Mouse (Mus musculus) urinary bladder, postnatal 4 days (tissue): ENCODE results near the gene Usp48.

Source experiments
- DNase-seq, 2 experiments: peaks; one replicate each; pipeline ENCODE4 v3.0.0; 2021 to 2022; ENCODE audit warnings: low spot score in 2 of 2

Gene Usp48

DNA sequence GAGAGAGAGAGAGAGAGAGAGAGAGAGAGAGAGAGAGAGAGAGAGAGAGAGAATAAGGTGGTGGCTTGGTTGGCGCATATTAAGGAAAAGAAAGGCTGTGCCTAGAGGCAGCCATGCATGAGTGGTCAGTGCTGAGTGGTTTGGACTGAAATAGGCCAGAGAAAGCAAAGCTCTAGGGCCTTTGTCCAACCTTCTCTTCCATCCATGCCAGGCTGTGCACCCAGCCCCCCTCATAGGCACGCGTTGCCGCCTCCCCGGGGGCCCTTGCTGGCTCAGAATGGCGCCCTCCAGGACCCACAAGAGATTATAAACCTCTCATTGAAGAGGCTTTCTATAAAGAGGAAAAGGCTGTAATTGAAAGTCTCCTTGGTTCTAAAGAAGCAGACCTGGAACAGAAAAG is 68.0 kb downstream of the Usp48 start:
- DNase-seq, result no peak

DNA sequence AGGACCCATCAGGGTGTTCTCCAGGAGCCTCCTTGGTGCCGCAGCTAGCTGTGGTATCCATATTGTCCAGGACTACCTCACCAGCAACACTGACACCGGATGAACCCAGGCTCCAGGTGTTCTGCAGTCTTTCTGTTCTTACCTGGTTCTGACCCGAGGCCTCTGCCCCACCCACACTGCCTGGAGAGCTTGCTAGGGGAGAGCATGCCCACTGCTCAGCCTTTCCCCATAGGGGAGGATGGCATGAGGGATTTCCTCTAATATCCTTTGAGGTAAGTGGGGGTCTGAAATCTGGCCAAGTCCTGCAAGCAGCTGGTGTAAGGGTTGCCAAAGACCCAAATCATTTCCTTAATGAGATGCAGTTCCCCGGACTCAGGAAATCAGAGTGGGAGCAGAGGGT is 69.9 kb downstream of the Usp48 start:
- no peak for DNase-seq

DNA sequence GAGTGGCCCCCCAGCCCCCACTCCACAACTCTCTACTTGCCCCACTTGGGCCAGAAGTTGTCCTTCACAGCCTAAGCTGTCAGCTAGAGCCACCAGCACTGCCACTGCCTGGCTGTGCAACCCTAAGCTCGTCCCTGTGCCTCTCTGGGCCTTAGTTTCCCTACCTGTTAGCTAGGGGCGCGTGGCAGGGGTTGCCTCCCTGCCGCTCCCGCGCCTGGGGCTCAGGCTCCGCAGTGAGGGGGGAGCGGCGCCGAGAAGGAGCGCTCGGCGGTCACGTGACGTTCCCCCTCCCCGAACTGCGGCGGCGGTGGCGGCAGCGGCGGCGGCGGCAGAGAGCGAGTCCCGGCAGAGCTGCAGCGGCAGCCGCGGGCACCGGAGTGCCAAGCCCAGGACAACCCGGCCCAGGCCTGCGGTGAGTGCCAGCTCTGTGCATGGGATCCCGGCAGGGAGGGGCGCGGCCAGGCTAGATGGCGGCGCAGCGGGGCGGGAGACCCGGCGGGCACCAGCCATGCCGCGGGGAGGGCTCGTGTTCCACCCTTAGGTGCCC is 71.0 kb downstream of the Usp48 start, which contains the start of gene Rap1gap:
Rap1gap (plus strand) TSS at position 294 of the 547 bp plus-strand sequence.
- DNase-seq, result no peak

DNA sequence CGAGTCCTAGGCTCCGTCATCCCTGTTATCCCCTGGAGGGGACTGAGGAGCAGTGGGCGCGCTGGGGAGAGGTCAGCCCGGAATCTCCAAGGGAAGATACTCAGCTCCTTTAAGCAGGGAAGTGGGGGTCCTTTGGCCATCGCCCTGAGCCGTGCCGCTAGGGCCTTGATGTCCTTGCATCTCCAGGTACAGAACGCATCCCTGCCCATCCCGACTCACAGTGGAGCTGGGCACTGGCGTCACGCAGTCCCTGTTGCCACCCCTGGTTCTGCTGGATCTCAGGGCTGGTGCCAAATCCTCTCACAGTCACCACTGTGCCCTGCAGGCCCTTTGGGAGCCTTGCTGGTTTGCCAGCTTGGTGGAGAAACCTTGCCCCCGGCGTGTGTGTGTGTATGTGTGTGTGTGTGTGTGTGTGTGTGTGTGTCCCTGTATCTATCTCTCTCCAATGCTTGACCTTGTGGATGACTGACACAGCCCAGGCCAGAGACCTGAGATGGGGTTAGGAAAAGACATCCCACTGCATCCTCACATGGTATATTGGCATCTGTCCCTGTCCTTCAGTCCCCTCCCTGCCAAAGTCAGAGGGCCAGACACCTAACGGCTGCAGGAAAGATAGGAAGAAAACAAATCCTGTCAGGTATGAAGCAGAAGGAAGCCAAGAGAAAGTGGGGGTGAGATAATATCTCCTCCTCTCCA is 71.6 kb downstream of the Usp48 start:
- DNase-seq, result no peak

DNA sequence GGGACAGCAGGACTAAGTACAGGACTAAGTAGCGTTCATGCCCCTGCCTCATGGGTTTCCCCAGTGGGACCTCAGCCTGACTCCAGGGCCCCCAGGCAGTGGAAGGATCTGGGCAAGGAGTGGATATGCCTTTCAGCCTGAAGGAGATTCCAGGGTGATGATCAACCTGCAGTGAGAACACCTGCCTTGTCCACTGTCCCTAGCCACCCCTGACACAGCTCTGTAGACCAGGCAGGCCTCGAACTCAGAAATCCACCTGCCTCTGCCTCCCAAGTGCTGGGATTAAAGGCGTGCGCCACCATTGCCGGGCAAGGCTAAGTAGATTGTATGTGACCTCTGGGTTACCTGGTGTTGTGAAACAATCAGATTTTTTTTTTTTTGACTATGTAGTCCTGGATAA is 72.2 kb downstream of the Usp48 start:
- DNase-seq, result no peak

DNA sequence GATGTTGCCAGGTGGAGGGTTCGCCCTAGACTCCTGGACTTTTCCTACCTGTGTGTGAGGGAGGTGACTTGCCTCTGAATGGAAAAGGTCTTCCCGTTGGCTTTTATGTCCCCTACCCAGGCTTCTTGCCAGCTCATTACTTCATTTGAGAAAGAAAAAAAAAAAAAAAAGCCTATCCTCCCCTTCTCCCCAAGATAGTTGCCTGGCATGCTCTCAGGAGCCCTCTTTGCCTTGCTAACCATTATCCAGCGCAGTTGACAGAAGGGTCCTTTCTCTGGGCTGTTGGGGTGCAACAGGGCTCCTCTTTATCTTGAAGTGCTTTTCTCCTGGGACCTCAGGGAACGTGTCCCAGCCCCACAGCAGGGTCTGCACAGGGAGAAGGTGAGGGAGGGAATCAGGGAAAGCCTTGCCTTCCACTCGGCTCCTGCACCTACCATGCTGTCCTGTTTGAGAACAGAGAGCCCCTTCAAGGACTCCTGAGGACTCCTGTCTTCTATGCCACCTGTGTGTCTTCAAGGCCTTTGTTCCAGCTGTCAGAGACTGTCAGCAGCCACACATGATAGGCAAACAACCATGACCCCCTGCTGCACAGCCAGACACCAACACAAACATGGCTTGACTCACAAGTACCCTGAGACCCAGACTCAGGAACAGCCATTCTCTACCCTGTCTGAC is 72.9 kb downstream of the Usp48 start:
- DNase-seq, result no peak

DNA sequence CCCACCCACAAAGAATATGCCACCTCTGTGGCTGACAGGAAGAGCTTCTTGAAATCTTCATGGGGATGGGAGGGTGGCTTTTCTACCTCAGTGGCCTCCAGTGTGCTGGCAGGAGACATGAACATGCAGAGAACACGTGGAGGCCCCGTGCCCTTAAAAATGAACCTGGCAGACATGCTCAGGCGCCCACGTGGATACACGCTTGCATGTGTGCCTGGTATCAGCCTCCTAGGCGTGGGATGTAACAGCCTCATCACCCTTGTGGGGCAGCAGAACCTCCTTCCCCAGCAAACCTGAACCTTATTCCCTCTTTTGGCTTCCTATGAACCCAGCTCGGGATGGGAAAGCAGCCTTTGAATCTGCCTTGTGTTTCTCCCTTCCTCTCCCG is 73.4 kb downstream of the Usp48 start:
- DNase-seq, result no peak

DNA sequence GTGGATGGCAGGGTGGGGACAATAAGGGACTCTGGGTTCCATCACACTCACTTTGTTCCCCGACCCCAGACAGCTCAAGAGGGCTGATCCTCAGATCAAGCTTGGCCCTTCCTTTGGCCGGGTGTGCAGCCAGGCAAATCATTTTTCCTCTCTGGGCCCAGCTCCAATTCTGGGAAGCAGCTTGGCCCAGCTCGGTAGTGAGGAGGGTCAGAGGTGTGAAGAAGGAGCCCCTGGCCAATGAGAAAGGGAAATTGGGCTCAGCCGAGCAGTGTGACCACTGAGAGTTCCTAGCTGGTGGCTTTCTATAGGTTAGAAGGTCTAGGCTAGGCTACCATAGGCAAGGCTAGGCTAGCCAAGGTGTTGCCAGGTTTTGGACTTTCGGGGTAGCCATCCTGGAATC is 74.2 kb downstream of the Usp48 start:
- DNase-seq, result no peak

DNA sequence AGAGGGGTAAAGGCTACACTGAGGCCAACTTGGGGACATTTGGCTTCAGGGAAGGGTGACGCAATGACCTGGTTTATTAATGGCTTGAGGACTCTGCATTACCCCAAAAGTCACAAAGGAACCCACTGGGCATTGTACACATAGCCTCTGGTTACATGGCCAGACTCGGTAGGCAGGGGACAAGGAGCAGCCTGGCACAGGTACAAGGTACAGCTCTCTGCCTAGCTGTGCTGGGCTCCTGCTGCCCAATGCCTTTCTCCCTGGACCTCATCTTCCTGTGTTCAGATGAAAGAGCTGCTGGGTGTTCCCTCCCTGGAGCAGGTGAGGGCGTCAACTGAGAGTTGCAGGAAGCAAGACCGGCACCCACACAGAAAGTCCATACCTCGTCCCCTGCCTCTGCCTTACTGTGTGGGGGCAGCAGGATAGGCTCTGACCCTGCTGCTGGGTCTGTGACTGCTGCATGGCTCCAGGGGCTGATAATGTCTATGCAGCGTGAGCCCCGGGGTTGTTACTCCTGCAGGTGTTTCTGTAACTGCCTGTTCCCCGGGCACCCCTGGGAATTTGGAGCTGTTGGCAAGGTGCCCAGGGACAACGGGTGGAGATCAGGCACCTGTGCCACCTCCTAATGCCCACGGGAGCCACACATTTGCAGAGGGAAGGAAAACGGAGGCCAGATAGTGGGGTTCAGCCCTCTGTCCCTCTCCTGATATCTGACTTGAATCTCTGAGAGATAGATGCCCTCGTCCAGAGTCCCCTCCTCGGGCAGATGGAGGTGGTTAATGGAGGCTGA is 78.4 kb downstream of the Usp48 start:
- DNase-seq, result no peak

DNA sequence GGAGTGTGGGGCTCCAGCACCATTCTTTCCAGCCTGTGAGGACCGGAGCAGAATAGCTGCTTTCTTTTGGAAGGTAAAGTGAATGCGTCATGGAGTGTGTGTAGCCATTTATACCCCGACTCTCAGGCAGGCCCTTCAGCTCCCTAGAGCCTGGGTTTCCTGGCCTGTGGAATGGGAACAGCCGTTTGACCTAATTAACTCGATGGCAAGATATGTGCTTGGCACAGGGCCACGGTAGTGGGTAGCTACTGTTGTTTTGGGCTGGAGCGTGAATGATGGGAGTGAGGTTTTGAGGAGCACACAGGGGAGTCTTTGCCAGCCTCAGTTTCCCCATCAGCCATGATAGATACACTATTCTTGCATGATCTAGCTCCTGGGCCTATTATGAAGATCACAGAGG is 82.0 kb downstream of the Usp48 start:
- DNase-seq, result no peak

DNA sequence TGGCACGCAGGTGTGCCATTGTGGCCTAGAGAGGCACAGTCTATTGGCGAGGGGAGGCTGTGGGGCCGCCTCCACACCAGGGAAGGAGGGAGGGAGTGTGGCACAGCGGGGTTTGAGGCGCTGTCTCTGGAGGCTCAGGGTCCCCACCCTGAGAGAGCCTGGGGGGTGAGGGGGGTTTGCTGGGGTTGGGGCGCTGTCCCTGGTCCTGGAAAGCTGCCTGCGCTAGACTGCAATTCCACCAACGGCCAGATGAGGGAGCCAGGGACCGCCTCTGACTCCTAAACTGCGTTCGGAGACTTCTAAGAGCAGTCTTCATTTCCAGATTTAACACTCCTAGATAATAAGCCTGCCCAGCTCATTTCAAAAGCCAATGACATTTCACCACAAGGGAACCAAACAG is 82.5 kb downstream of the Usp48 start:
- peak; percentile 66 to 83 for DNase-seq

DNA sequence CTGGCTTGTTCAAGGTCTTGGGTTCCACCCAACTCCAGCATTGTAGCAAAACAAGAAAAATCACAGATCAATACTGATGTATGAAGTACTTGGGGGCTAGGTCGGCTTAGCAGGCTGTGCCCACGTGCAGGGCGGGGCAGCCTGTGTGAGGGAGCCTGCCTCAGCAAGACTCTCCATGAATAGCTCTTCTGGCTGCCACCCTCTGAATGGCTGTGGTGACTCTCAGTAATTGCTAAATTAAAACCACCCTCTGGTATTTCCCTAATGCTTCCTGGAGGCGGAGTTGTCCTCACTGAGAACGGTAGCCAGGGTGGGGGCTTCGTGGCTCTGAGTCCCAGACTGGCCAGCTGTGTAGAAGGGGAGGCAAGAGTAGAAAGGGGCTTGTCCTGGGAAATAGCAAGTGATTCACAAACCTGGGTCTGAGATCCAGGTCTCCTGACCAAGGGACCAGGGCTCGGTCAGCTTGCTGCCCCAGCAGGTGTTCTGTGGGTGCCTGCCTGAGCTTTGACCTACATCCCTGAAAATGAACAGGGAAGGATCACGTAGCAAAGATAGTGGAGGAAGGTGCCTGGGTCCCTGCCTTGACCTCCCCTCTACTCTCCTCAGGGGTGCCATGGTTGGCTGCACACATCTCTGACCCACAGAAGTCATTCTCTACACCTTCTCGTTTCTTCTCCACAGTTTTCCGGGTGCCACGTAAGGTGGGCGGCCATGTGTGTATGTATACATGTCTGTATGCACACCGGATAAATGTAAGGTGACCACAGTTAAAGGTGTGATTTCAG is 83.3 kb downstream of the Usp48 start:
- DNase-seq, result no peak

DNA sequence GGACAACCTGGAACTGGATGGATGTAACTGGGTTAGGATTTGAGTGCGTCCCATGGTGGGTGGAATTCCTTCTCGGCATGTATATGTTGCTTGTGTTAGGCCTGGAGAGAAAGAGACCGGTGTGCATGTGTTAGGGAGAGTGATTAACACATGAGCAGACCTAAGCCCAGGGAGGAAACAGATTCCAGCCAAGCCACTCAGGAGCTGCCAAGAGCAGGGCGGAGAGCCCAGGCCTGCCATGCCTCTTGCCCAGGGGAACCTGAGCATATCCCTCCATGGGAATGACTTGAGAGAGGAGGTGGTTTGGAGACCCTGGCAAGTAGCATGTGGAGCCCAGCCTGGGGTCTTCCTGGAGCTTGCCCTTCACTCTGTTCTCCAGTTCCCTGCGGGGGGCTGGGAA is 84.4 kb downstream of the Usp48 start:
- no peak for DNase-seq

DNA sequence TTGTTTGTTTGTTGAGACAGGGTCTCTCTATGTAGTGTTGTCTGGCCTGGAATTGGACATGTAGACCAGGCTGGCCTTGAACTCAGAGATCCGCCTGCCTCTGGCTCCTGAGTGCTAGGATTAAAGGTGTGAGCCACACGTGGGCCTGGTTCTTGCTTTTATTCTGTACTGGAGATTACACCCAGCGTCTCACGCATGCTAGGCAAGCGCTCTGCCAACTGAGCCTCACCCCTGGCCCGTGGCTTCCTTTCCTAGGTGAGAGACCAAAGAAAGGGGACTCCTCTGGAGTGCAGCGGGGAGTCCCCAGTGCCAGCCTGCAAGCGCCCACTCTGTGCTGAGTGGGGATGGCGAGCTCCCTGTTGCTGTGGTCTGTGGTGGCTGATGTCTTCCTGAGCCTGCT is 85.0 kb downstream of the Usp48 start:
- no peak for DNase-seq

DNA sequence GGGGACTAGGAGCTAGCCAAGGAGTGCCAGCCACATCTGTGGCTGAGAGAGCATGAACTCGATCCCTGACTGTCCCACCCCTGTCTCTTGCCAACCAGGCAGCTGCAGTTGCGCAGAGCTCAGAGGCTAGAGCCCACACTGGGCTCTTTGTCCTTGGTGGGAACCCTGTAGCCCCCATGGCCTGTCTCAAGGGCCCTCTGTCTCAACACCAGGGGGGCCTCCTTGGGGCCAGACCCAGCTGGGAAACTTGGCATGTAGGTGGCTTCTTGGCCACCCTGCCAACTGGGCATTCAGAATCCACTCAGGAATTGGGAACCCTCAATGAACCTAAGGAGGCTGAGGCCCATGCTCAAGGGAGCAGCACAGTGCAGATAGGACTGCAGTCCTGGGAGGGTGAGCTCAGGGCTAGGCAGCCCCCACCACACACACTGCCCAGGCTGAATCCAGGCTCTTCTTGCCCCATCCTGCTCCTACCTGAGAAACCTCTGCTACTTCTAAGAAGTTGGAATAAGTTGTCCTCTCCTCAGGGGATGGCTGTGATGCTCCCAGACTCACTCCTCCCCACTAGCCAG is 86.5 kb downstream of the Usp48 start:
- DNase-seq, result no peak

DNA sequence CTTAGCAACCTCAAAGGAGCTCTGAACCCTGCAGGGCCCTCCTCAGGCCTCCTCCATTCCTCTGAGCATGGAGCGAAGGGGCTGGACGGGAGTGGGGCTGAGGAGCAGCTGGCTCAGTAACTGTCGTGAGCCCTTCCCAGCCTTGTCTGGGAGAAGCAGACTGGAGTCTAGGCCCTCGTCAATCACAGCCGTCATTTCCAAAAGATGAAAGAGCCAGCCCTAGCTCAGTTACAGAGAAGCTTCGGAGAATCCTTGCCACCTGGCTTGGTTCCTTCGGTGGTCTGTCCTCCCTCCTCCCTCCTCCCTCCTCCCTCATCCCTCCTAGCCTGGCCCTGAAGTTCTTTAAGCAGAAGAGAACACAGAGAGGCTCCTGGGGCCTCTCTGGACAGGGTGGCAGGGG is 87.2 kb downstream of the Usp48 start:
- DNase-seq, result no peak

DNA sequence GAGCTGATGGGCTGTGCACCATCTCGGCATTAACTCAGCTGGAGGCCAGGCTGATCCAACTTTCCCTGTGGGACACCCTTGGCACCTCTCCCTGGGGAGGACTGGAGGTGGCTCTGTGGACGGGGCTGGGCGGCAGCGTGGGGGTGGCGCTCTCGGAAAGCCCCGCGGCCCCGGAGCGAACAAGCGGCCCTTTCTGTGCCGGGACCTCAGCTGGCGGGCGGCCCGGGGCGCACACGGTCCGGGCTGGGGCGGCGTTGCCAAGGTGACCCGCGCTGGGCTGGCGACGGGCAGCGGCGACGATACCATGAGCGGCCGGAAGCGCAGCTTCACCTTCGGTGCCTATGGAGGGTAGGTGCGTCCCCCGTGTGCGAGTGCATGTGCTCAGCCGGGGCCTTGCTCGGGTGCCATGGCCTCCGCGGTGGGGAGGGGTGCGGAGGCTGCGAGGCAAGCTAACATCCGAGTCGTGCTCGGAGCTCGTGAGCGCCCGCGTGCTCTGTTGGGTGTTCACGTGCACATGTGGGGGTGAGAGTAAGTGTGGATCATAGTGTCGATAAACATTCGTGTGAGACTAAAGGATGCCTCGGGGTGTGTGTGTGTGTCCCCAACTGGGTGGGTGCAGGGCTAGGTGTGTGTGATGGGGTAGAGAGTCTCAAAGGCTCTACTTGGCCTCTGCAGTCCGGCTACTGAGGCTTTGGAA is 88.0 kb downstream of the Usp48 start:
- no peak for DNase-seq

DNA sequence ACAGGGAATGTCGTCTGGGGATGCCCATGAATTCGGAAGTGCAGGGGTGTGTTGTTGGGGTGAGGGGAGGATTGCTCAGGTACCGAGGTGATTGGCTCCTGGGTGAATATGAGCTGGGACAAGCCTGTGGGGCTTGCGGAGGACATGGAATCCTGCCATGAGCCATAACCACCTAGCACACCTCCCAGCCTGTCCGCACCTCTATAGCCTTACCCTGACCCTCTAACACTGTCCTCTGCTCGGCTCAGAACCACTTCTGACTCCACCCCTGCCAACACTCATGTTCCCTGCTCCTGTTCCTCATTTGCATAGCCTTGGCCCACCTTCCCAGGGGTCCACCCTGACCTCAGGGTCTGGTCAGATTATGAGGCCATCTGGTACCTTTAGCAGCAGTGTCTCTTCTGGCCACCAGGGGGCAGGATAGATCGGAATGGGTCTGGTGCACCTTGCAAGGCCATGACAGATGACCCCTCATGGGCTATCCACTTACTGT is 89.5 kb downstream of the Usp48 start:
- DNase-seq, result no peak

DNA sequence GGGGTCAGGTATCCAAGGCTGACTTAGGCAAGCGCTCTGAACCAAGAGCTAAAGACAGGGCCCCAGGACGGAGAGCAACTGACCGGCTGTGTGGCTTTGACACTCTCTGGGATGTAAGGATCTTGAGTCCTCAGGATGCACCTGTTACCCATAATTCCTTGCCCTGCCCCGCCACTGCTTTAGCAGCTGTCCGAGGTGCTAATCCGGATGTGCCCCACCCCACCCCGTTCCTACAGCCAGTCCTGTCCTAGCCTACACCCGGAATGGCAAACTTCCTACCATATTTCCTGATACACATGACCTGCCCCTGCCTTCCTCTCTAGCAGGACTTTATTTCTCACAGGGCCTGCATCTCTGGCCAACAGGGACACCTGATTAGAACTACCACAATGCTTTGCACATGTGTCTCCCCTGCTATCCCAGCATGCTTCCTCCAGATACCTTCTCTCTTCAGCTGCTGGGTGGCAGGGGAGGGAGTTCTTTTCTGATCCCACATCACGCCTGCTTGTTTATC is 91.3 kb downstream of the Usp48 start:
- no peak for DNase-seq

DNA sequence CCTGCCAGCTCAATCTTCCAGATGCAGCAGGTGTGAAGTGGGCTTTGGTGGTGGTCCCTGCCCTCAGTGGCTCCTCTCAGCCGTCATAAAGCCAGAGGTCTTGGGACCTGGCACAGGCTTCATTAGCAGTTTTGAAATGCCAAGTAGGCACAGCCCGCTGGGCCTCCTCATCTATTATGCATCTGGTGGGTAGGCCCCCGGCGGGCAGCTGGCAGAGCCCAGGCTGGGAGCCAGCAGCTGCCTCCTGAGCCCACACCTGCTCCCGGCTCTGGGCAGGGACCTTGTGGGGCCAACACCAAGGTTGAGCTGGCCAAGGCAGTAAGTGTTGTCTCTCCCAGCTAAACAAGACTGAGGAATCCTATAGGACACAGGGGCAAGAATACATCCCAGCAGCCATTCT is 92.7 kb downstream of the Usp48 start:
- no peak for DNase-seq
